Mouse (Mus musculus) neural tube, embryonic 12.5 days (tissue): ENCODE measurements around the gene Mturn. TPM values are rescaled to one million over a fixed set of nuclear protein-coding genes. Genes with fewer than 3 reads are reported as not detected.

Source experiments
- ATAC-seq: fragments of 200-750 bp; cut with Nextera tagmentation; 2 replicates; pipeline ENCODE4 v1.8.0; 2017; ENCODE audit warnings: low read depth, mild to moderate bottlenecking, moderate TSS enrichment, moderate library complexity; ENCODE audit not compliant: low FRiP score
- H3K27ac ChIP-seq: fragments of 300-500 bp; sonication (generic); 2 replicates; pipeline ENCODE4 v1.5.1; 2016
- H3K27me3 ChIP-seq: fragments of 300-500 bp; sonication (generic); replicated peaks from 2 replicates; pipeline ENCODE4 v1.6.1; 2016; ENCODE audit warnings: mild to moderate bottlenecking
- H3K36me3 ChIP-seq: fragments of 300-500 bp; sonication (generic); 2 replicates; pipeline ENCODE4 v1.6.1; 2016; ENCODE audit warnings: mild to moderate bottlenecking
- H3K4me1 ChIP-seq: fragments of 300-500 bp; sonication (generic); 2 replicates; pipeline ENCODE4 v1.6.1; 2016
- H3K4me2 ChIP-seq: fragments of 300-500 bp; sonication (generic); replicated peaks from 2 replicates; pipeline ENCODE4 v1.6.1; 2016; ENCODE audit warnings: mild to moderate bottlenecking
- H3K4me3 ChIP-seq: fragments of 300-500 bp; sonication (generic); 2 replicates; pipeline ENCODE4 v1.5.1; 2016
- H3K9ac ChIP-seq: fragments of 300-500 bp; sonication (generic); 2 replicates; pipeline ENCODE4 v1.6.1; 2016; ENCODE audit warnings: mild to moderate bottlenecking
- H3K9me3 ChIP-seq: fragments of 300-500 bp; sonication (generic); 2 replicates; pipeline ENCODE4 v1.6.1; 2016; ENCODE audit warnings: mild to moderate bottlenecking
- WGBS: fragments of 180-500 bp; shearing (Covaris S2); methylation state at CpG from one replicate; pipeline ENCODE4 v1.1.7; 2016; 5-methylcytosine and 5-hydroxymethylcytosine counted together
- polyA plus RNA-seq: library from polyadenylated mRNA; unstranded; fragments of >200 nt; fragmentation: Nextera tagmentation; extraction: Ambion mirVana; gene quantifications from 2 replicates; pipeline ENCODE4 v1.2.1, GENCODE M21; 2016

Gene Mturn
- polyA plus RNA-seq, 1 experiment from 2014 or later = 45.5 TPM

DNA sequence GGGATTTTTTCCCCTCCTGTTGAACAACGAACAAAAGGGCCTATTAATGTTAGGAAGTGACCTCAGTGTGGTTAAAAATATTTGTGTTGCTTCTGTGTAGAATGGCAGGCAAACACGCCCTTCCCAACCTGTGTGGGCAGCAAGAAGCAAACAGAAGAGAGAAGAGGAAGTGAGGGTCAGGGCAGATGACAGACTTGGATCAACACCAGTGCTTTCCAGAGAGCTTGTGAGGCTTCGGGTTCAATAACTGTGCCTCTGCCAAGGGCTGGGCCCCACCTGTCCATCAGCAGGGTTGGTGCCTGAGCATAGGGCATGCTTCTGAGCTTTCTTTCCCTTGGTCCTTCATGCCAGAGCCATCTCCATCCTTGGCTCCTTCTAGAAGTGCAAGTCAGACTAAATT, 70.7 kb downstream of the Mturn start:
- Histone ChIP-seq H3K27ac (no peak overlapping the region), H3K4me2 (no peak overlapping the region), H3K27me3 (no peaks in the 10 kb centered on the region), H3K9me3 (no peaks in the 10 kb centered on the region), H3K4me3 (no peak overlapping the region), H3K36me3 (no peaks in the 10 kb centered on the region), H3K9ac (no peak overlapping the region), H3K4me1 (no peaks in the 10 kb centered on the region)
- WGBS = 76% methylated on average over 3 of the region's 3 CpGs
- ATAC-seq = no peak

Other genes with a start within 250 kb of the Mturn start
- gene Scrn1, start 115.1 kb upstream of the Mturn start, polyA plus RNA-seq = 88.2 and 88.7 TPM in 2 replicates
- 13.2 and 15.0 TPM in 2 replicates for gene Plekha8, start 86.5 kb upstream of the Mturn start, polyA plus RNA-seq
- gene Fkbp14, start 84.3 kb upstream of the Mturn start, polyA plus RNA-seq = 19.6 and 20.0 TPM in 2 replicates
- gene Znrf2, start 135.3 kb downstream of the Mturn start, polyA plus RNA-seq = 4.4 and 4.7 TPM in 2 replicates